Mouse (Mus musculus) cortical plate, adult 2 months (tissue): Measurements from ENCODE around the gene Golm1.

ENCODE experiments used
- CTCF ChIP-seq: fragments of 200-500 bp; IDR thresholded peaks from 2 replicates; pipeline ENCODE4 v1.5.1; 2011; ENCODE audit warnings: mild to moderate bottlenecking, control low read depth, low read length; ENCODE audit not compliant: insufficient read depth; ENCODE audit errors: extremely low read depth
- POLR2A ChIP-seq: fragments of 200-500 bp; IDR thresholded peaks from 2 replicates; pipeline ENCODE4 v1.6.1; 2011; ENCODE audit warnings: mild to moderate bottlenecking, low read length, control low read depth; ENCODE audit not compliant: insufficient read depth; ENCODE audit errors: extremely low read depth

DNA sequence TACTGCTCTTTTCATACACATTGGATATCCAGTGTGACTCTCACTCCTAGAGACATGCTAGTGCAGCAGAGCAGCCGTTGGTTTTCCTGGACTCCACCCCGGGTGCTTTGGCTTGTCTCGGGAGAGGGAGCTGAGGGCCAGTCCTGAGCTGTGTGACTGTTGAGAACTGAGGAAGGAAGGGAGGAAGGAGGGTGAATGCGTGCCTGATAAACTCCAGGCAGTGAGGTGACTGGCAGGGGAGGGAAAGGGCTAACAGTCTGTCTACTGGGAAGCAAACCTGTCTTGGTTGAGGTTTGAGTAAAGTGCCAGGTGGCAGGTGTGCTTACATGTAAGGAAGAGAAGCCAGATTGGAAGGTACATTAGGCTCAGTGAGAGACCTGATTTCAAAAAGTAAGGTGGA, 61.7 kb downstream of the Golm1 start:
- TF ChIP-seq CTCF (no peak), POLR2A (no peak)
